Mouse (Mus musculus) heart, postnatal 36 days (tissue): ENCODE measurements around the gene Cenpa. TPM values are rescaled to one million over a fixed set of nuclear protein-coding genes. Genes with fewer than 3 reads are reported as not detected.
A peak's percentile ranks its signal among the peaks of the same experiment; 100 is the strongest.

Experiments used
- DNase-seq, 2 experiments: peaks; one replicate each; pipeline ENCODE4 v3.0.0; 2021 to 2022
- intact Hi-C: fragments of 180-260 bp; cut with DNase I; formaldehyde crosslinking; loops from one replicate; pipeline ENCODE4 v1.15.1; 2025
- total RNA-seq, 2 experiments: library from RNA; stranded (reverse); gene quantifications; 2 replicates each; pipeline ENCODE4 v1.2.3; 2021

Gene Cenpa
- 10 to 100 TPM; 49.5 to 55.2 TPM for total RNA-seq

DNA sequence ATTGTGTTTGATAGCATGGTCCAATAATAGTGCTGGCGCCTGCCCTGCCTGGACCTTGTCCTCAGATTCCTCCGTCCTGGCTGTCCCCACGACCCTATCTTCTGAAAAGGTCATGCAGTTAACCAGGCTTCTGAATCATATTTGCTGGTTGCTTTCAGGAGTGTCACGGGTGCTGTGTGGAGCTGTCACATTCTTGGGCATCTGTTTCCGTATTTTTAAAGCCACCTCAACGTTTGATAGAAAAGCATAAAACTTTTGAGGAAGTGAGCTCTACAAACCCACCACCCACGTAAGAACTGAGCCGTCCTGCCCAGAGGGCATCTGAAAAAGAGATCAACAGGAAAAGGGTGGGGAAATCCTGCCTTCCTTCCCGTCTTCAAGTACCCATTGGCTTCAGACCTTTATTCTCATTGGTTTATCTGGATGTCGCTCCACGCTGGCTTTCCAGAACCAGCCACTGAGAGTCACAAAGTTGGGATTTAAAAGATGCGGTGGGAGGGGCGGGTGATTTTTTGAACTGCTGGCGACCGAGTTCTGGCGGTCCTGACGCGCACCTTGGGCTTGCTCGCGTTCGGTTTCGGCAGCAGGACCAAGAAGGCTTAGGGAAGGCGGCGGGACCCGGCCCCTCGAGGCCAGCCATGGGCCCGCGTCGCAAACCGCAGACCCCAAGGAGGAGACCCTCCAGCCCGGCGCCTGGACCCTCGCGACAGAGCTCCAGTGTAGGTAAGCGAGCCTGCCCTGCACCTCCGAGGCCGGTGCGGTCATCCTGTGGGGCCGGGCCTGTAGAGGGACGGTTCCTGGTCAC is at the start of gene Cenpa:
Cenpa (plus strand) TSS at position 387 of the 805 bp plus-strand sequence.
- intact Hi-C loops, result no loop called here
- DNase-seq, result peak; percentile 84 to 85

DNA sequence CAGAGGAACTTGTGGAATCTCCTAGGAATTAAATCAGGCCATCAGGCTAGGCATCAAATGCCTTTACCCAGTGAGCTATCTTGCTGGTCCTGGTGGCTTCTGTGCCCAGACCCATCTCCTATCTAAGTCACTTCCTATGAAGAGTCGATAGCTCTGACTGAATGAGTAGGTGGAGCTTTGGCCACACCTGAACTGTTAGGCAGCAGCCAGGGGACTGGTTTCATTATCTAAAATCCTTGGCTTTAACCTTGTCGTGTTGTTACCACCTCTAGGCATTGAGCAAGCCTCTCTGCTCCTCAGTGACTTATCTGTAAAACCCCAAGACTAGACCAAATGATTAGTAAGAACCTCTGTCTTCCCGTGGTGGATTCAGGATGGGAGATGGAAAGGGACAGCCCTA is 49.2 kb upstream of the Cenpa start:
- intact Hi-C loops, result loop anchor here (5.0 kb wide), 1 partner anchor 40 kb away; no protein-coding TSS in a partner anchor
- no peak for DNase-seq

DNA sequence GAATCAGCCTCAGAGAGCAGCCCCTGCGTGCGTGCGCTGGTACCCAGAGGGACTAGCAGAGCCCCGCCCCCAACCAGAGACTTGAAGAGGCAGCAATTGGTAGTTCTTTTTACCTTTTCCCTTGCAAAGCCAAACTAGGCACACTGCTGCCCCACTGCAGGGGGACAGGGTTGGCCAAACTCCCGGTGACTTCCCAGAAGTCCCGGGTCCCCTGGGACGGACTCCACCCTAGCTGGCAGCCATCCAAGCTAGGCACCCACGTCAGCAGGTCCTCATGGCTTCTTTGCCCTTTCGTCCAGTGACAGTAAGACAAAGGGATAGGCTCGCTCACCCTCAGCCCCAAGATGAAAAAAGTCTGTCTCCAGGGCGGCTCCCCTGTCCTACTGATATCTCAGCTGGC is 48.7 kb upstream of the Cenpa start:
- intact Hi-C loops, result loop anchor here (5.0 kb wide), 1 partner anchor 41 kb away; no protein-coding TSS in a partner anchor
- peak; percentile 64 to 65 for DNase-seq

DNA sequence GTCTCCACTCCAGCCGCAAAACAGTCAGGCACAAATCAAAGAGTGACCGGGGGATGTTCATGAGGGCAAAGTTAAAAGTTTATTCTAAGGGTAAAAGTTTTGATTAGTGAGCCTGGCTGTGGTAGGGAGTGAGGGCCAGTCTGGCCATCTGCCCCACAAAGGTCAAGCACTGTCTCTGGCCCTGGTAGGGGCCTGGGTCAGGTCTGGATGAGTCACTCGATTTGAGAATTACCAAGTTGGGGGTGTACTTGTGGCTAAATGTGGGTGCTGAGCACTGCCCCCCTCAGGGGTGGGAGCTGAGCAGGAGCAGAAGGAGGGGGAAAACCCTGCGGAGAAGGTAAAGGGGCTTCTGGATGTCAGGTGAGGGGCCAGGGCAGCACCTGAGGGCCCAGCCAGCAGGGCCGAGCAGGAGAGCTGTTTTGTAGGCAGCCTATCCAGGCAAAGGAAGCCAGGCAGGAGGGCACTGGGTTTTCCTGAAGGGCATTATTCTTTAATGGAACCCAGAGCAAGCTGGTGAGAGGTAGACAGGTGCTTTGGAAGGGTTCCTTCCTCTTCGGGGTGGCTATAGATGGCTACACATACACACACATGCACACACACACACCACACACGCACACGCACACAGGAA is 48.1 kb upstream of the Cenpa start:
- intact Hi-C loops, result loop anchor here (5.0 kb wide), 1 partner anchor 41 kb away; no protein-coding TSS in a partner anchor
- DNase-seq, result no peak

DNA sequence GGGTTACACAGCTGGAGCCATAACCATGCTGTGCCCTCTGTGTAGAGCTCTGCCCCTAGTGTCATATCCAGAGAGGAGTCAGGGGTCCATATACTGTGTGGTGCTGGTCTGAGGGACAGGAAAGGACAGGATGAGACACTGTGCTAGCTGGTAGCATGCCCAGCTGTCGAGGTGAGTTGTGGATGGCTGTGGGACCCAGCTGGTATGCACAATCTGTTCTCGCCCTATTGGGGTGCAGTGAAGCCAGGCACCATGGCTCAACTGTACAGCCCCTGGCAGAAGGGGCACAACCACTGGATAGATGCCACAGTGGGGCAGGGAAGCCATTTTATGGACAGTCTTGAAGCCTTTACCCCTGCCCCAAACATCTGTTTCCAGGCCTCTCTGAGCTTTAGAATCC is 47.4 kb upstream of the Cenpa start:
- no peak for DNase-seq
- intact Hi-C loops, result loop anchor here (5.0 kb wide), 1 partner anchor 42 kb away; no protein-coding TSS in a partner anchor

DNA sequence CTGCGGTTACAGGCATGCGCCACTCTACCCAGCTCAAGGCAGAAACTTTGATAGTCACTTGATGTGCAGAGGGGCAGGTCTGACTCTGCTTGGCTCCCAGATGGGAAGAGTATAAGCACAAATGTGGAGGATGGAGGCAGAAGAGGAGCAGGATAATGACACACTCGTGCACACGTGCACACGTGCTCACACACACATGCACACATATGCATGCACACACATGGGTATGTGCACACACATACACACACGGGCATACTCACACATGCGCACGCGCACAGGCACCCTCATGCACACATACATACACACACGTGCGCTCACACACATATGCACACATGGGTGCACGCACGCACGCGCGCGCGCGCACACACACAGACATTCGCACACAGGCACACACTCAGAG is 46.0 kb upstream of the Cenpa start:
- DNase-seq, result no peak
- intact Hi-C loops, result no loop called here

DNA sequence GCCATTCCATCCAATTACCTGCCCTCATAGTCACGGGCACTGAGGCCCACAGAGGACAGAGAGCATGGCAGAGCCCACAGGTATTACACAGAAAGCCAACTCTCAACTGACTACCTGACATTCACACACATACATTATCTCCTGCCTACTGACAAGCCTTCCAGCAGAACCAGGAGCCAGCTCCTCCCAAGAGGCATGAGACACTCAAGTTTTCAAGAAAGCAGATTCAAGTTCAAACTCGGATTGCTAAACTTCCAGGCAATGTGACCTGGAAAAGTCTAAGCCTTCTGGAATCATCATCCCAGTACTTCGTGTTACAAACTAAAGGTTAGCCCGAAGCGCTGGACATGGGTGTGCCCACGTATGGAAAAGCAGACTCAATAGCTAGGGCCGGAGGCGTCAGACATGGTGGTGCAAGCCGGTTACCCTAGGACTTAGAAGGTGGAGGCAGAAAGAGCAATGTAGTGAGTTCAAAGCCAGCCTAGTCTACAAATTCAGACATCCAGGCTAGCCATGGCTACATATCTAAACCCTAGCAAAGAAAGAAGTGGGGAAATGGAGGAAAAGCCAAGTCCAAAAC is 45.3 kb upstream of the Cenpa start:
- intact Hi-C loops, result no loop called here
- DNase-seq, result no peak

DNA sequence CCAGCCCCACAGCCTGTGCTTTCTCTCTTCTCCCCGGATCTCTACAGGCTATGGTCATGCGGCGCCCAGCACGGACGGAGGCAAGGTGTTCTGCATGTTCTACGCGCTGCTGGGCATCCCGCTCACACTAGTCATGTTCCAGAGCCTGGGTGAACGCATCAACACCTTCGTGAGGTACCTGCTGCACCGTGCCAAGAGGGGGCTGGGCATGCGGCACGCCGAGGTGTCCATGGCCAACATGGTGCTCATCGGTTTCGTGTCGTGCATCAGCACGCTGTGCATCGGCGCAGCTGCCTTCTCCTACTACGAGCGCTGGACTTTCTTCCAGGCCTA is 44.8 kb upstream of the Cenpa start:
- intact Hi-C loops, result no loop called here
- no peak for DNase-seq

DNA sequence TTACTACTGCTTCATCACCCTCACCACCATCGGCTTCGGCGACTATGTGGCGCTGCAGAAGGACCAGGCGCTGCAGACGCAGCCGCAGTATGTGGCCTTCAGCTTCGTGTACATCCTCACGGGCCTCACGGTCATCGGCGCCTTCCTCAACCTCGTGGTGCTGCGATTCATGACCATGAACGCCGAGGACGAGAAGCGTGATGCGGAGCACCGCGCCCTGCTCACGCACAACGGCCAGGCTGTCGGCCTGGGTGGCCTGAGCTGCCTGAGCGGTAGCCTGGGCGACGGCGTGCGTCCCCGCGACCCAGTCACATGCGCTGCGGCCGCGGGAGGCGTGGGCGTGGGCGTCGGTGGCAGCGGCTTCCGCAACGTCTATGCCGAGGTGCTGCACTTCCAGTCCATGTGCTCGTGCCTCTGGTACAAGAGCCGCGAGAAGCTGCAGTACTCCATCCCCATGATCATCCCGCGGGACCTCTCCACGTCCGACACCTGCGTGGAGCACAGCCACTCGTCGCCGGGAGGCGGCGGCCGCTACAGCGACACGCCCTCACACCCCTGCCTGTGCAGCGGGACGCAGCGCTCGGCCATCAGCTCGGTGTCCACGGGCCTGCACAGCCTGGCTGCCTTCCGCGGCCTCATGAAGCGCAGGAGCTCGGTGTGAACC is 44.3 kb upstream of the Cenpa start:
- DNase-seq, result no peak
- intact Hi-C loops, result no loop called here

DNA sequence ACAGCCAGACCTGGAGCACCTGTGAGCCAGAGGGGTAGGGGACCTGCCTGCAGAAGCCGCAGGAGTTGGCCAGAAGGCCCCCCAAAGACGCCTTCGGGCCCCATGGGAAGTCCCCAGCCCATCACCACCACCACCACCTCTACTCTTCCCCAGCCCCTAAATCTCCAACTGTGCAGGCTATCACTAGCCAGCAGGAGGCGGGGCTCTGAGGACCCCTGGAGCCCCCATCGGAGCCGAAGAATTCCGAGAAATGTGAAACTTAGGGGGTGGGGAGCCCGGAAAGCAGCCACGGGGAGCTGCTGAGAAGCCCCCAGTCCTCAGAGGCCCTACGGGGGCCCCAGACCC is 43.8 kb upstream of the Cenpa start:
- no peak for DNase-seq
- intact Hi-C loops, result no loop called here

DNA sequence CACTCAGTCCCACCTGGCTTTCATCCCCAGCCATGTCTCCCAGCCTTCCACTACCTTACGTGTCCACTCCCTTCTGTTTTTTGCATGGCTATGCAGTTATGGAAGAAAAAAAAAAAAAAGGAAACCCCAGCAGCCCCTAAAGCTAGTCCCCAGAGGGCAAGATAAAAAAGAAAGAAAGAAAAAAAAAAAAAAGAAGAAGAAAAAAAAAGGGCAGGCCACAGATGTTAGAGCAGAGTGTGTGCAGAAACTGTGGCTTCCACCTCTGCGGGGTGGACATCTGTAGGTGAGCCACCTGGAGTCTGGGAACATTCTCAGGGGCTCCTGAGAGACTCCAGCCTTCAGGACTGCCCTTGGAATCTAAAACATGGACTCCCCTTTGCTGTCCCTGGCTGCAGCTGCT is 43.2 kb upstream of the Cenpa start:
- DNase-seq, result no peak
- intact Hi-C loops, result no loop called here

DNA sequence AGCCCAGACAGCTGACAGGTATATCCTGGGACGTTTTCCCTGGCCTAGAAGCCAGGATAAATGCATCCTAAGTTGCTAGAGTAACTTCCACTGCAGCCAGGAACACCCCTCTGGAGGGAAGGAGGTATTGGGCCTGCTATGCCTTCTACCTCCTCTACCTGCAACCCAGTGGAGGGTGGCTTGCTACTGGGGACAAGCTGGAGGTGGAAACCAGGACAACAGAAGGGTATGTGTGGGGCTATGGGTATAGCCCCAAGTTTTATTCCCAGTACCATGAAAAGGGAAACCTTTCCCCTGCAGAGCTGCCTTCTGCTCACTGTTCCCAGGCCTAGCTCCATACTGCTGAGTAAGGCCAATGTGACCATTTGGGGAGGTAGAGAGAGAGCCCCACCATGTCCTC is 42.3 kb upstream of the Cenpa start:
- no peak for DNase-seq
- intact Hi-C loops, result no loop called here

DNA sequence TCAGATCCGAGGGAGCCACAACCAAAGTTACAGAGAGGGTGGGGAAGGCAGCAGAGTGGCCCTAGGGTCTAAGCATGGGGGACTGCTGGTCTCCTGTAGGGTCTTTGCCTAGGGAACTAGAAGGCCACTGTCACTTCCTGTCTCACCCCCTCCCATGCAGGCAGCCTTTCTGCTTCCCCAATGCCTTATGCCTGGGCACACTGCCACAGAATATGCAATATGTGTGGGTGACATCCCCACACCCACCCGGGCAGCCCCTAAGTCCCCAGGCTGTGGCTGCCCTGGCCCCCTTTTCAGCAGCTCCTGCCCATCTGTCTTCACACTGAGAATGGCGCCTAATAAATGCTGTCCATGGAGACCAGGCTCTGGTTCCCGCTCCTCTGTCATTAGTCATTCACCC is 41.7 kb upstream of the Cenpa start:
- DNase-seq, result no peak
- intact Hi-C loops, result no loop called here

DNA sequence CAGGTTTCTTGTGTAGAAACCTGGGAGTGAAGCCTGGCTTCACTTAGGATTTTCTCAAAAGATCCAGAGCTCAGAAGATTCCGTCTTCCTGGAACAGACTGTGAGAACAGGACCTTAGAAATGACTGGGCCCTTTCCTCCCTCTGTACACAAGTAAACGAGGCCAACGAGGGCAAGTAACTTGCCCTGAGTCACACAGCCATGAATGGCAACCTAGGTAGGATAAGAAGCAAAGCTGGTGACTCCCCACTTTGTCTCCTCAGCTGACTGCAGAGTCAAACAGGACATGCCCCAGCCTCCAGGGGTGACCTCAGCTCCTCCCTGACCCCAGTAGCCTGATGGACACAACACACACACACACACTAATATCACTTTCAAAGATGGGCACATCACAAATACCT is 41.2 kb upstream of the Cenpa start:
- no peak for DNase-seq
- intact Hi-C loops, result no loop called here

DNA sequence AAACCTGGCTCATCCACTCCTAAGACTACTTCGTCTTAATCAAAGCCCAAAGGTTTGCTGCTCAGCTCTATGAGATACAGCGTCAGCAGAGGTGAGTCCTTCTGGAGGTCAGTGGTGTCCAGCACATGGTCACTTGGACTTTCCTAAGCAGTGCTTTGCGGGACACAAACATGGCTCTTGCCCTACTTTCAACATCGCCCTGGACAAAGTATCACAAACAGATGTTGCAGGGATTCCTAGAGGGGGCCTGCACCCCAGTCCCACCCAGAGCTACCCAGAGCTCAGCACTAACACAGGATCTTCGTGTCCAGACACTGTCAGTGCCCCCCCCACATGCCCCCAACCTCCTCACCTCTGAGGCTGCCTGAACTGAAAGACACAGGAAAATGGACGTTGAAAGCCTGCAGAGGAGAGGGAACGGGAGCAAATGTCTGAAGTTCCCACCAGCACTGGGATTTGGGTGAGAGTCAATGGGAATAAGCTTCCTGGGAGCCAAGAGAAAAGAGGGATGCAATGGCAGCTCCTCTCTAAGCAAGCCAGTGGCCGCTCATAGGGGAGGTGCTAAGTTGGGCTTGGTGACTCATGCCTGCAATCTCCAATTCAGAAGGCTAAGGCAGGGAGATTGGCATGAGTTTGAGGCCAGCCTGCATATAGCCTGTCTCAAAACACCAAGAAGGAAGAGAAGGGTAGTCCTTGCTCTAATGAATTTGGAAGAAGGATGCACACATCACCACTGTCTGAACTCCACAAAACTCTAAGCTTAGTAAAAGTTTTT is 40.1 kb upstream of the Cenpa start:
- intact Hi-C loops, result no loop called here
- no peak for DNase-seq

DNA sequence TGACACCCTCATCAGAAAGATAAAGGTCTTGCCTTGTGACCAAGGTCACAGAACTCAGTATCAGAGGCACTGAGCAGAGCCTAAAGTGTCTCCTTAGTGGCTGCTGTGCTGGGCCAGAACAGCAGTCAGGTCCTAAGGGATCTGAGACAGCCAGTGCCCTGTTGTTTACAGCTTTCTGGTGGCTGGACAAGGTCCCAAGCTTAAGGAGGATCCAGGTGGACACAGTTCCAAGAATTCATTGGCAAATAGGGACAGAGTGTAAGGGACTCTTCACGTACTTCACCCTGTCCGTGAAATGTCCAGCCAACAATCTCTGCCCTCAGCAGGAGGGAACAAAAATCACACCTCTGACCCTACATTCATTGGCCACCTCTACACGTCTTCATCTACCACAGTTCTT is 38.1 kb upstream of the Cenpa start:
- DNase-seq, result no peak
- intact Hi-C loops, result no loop called here

DNA sequence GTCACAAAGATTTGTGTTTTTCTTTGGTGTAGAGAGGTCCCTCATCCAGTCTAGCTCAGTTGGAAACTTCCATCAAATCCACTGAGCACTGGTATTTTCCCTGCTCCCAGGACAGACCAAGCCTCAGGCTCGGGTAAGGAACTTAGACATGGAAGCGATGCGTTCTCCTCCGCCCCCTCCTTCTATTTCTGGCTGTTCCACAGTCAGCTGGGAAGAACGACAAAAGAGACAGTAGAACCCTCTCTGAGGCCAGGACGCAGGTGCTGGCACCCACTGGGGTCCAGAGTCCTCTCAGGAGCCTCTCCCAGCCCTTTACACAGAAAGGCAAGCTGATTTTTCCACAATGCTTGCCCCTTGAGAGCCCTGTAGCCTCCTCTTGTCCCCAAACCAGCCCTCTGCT is 36.2 kb upstream of the Cenpa start:
- intact Hi-C loops, result loop anchor here (10.0 kb wide), 1 partner anchor 236 kb away; no protein-coding TSS in a partner anchor
- DNase-seq, result no peak

DNA sequence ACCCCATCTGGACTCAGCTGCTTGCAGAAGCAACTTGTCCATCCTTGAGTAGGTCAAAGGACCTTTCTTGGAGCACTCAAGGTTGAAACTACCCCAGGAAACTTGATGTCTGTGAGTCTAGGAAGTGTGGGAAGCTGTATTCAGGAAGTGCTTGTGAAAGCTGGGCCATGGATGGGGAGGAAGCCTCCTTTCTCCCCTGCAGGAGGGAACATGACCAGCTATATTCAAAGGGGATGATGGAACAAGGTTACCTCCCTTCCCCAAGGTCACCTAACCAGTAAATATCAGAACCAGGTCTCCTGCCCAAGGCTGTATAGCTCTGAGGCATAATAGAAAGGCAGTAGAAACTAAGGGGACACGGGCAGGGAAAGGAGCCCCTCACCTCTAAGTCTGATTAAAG is 34.4 kb upstream of the Cenpa start:
- intact Hi-C loops, result loop anchor here (10.0 kb wide), 1 partner anchor 237 kb away; no protein-coding TSS in a partner anchor
- no peak for DNase-seq

DNA sequence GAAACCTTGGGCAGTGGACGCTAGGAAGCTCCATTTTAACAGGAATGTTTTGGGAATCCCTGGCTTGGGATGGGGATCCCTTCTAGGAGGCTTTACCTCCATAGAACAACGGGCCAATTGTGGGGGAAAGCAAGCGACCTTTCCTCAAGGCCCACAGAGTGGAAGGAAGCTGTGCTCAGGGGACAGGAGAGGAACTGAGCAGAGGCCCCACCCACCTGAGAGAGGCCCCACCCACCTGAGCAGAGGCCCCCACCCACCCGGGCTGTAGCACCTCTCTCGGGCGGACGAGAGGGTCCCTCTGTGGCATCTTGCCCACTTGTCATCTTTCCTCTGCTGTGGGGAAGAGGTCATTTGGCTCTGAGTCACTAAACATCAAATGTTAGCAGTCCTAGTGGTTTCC is 29.6 kb upstream of the Cenpa start:
- intact Hi-C loops, result loop anchor here (2.0 to 10.0 kb wide), 2 partner anchors 212 to 242 kb away; no protein-coding TSS in a partner anchor
- DNase-seq, result no peak

DNA sequence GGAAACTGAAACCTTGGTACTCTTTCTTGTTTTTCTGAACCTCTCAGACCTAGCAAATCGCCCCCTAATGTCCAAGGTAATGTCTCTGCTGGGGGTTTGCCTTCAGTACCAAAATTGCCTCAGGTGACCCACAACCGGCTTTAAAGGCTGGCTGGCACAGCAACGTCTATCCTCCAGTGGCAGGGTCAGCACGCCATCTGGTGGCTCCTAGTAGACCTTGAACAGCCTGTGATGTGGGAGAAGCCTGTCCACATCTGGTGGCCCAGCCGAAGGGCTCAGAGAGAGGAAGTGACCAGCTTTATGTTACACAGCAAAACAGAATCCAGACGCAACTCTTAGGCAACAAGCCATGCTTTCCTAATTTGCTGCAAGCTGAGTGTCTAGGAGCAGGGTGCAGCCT is 28.5 kb upstream of the Cenpa start:
- peak; percentile 82 to 83 for DNase-seq
- intact Hi-C loops, result loop anchor here (1.0 to 10.0 kb wide), 3 partner anchors 50 to 243 kb away; partner anchors contain the start of gene Kcnk3
